Mouse (Mus musculus) embryonic facial prominence, embryonic 15.5 days (tissue): ENCODE results near the gene Gm20765. TPM values are rescaled to one million over a fixed set of nuclear protein-coding genes. Genes with fewer than 3 reads are reported as not detected.
"Not testable (repeated sequence)": the region's sequence is repeated elsewhere in the genome, so short reads cannot be mapped to it uniquely, and the experiment has no call there.

Source experiments
- ATAC-seq: fragments of 200-750 bp; cut with Nextera tagmentation; 2 replicates; pipeline ENCODE4 v1.8.0; 2017; ENCODE audit warnings: low read depth, moderate TSS enrichment; ENCODE audit not compliant: insufficient number of reproducible peaks, low FRiP score, low TSS enrichment
- H3K27ac ChIP-seq: fragments of 300-500 bp; sonication (generic); replicated peaks from 2 replicates; pipeline ENCODE4 v1.5.1; 2015; ENCODE audit warnings: mild to moderate bottlenecking, inconsistent platforms
- H3K27me3 ChIP-seq: fragments of 300-500 bp; sonication (generic); 2 replicates; pipeline ENCODE4 v1.6.1; 2015; ENCODE audit warnings: inconsistent platforms
- H3K36me3 ChIP-seq: fragments of 300-500 bp; sonication (generic); 2 replicates; pipeline ENCODE4 v1.6.1; 2015; ENCODE audit warnings: mild to moderate bottlenecking, inconsistent platforms
- H3K4me1 ChIP-seq: fragments of 300-500 bp; sonication (generic); 2 replicates; pipeline ENCODE4 v1.6.1; 2015; ENCODE audit warnings: inconsistent platforms
- H3K4me2 ChIP-seq: fragments of 300-500 bp; sonication (generic); replicated peaks from 2 replicates; pipeline ENCODE4 v1.6.1; 2015; ENCODE audit warnings: mild to moderate bottlenecking, inconsistent platforms
- H3K4me3 ChIP-seq: fragments of 300-500 bp; sonication (generic); replicated peaks from 2 replicates; pipeline ENCODE4 v1.5.1; 2015; ENCODE audit warnings: mild to moderate bottlenecking, inconsistent platforms
- H3K9ac ChIP-seq: fragments of 300-500 bp; sonication (generic); 2 replicates; pipeline ENCODE4 v1.6.1; 2015; ENCODE audit warnings: inconsistent platforms
- H3K9me3 ChIP-seq: fragments of 300-500 bp; sonication (generic); replicated peaks from 2 replicates; pipeline ENCODE4 v1.6.1; 2016; ENCODE audit warnings: inconsistent platforms
- WGBS: fragments of 180-500 bp; shearing (Covaris S2); methylation state at CpG from one replicate; pipeline ENCODE4 v1.1.7; 2015; 5-methylcytosine and 5-hydroxymethylcytosine counted together
- polyA plus RNA-seq: library from polyadenylated mRNA; unstranded; fragments of >200 nt; fragmentation: Nextera tagmentation; extraction: Ambion mirVana; gene quantifications from 2 replicates; pipeline ENCODE4 v1.2.1, GENCODE M21; 2015

Gm20765 gene
- not detected in 2 replicates for polyA plus RNA-seq

GRCm38 (mm10) chr10:104185233-104185632 is at the start of gene Gm20765:
TSS of gene Gm20765 (plus strand) at chr10:104185533.
- not testable (repeated sequence) for H3K4me2 ChIP-seq, ATAC-seq, H3K9me3 ChIP-seq, H3K27me3 ChIP-seq, H3K9ac ChIP-seq, H3K27ac ChIP-seq, H3K4me1 ChIP-seq, H3K4me3 ChIP-seq, H3K36me3 ChIP-seq
- no CpG with 5 or more reads among the region's 3 CpGs for WGBS

DNA sequence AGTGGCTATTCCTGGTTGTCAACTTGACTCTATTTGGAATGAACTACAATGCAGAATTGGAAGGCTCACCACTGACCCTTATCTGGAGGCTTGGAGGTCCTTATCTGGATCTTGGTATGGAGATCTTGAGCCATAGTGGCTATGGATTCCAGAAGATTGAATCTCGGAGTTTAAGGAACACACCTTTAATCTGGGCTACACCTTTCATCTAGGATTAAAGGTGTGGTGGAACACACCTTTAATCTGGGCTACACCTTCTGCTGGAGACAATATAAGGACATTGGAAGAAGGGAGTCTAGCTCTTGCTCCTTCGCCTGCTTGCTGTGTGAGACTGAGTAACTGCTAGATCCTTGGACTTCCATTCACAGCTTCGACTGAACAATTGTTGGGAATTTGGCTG is 42.6 kb upstream of the Gm20765 start, which contains the start of gene Gm21293:
Gene Gm21293 (plus strand): TSS at position 301 of the 400 bp plus-strand sequence.
- H3K4me3 ChIP-seq, H3K9me3 ChIP-seq, ATAC-seq, H3K9ac ChIP-seq, H3K4me2 ChIP-seq, H3K27me3 ChIP-seq, H3K27ac ChIP-seq, H3K4me1 ChIP-seq, H3K36me3 ChIP-seq: not testable (repeated sequence)
- WGBS: no CpG with 5 or more reads among the region's 3 CpGs

DNA sequence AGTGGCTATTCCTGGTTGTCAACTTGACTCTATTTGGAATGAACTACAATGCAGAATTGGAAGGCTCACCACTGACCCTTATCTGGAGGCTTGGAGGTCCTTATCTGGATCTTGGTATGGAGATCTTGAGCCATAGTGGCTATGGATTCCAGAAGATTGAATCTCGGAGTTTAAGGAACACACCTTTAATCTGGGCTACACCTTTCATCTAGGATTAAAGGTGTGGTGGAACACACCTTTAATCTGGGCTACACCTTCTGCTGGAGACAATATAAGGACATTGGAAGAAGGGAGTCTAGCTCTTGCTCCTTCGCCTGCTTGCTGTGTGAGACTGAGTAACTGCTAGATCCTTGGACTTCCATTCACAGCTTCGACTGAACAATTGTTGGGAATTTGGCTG is 34.1 kb upstream of the Gm20765 start, which contains the start of gene Gm6763:
Gene Gm6763 (plus strand): TSS at position 301 of the 400 bp plus-strand sequence.
- H3K4me2 ChIP-seq, H3K27me3 ChIP-seq, H3K9me3 ChIP-seq, H3K4me3 ChIP-seq, H3K9ac ChIP-seq, H3K4me1 ChIP-seq, H3K27ac ChIP-seq, H3K36me3 ChIP-seq, ATAC-seq: not testable (repeated sequence)
- no CpG with 5 or more reads among the region's 3 CpGs for WGBS

GRCm38 (mm10) chr10:104159706-104160105 is 25.6 kb upstream of the Gm20765 start, which contains the start of gene Gm8764:
TSS of gene Gm8764 (plus strand) at chr10:104160006.
- no CpG with 5 or more reads among the region's 3 CpGs for WGBS
- not testable (repeated sequence) for H3K27ac ChIP-seq, H3K27me3 ChIP-seq

DNA sequence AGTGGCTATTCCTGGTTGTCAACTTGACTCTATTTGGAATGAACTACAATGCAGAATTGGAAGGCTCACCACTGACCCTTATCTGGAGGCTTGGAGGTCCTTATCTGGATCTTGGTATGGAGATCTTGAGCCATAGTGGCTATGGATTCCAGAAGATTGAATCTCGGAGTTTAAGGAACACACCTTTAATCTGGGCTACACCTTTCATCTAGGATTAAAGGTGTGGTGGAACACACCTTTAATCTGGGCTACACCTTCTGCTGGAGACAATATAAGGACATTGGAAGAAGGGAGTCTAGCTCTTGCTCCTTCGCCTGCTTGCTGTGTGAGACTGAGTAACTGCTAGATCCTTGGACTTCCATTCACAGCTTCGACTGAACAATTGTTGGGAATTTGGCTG is 17.1 kb upstream of the Gm20765 start, which contains the start of gene Gm21304:
Gene Gm21304 (plus strand): TSS at position 301 of the 400 bp plus-strand sequence.
- H3K27me3 ChIP-seq, H3K4me1 ChIP-seq, H3K4me3 ChIP-seq, H3K4me2 ChIP-seq, H3K9ac ChIP-seq, ATAC-seq, H3K9me3 ChIP-seq, H3K36me3 ChIP-seq, H3K27ac ChIP-seq: not testable (repeated sequence)
- no CpG with 5 or more reads among the region's 3 CpGs for WGBS

More at GRCm38 (mm10) chr10:104159706-104160105, 25.6 kb upstream of the Gm20765 start, which contains the start of gene Gm8764:
- H3K4me3 ChIP-seq, H3K4me2 ChIP-seq, H3K9me3 ChIP-seq, H3K9ac ChIP-seq, ATAC-seq, H3K4me1 ChIP-seq, H3K36me3 ChIP-seq: not testable (repeated sequence)

GRCm38 (mm10) chr10:104176724-104177123 is 8.6 kb upstream of the Gm20765 start, which contains the start of gene Gm21312:
TSS of gene Gm21312 (plus strand) at chr10:104177024.
- H3K4me3 ChIP-seq, H3K9me3 ChIP-seq, H3K36me3 ChIP-seq, H3K4me1 ChIP-seq, ATAC-seq, H3K27me3 ChIP-seq, H3K27ac ChIP-seq, H3K9ac ChIP-seq, H3K4me2 ChIP-seq: not testable (repeated sequence)
- WGBS: no CpG with 5 or more reads among the region's 3 CpGs

DNA sequence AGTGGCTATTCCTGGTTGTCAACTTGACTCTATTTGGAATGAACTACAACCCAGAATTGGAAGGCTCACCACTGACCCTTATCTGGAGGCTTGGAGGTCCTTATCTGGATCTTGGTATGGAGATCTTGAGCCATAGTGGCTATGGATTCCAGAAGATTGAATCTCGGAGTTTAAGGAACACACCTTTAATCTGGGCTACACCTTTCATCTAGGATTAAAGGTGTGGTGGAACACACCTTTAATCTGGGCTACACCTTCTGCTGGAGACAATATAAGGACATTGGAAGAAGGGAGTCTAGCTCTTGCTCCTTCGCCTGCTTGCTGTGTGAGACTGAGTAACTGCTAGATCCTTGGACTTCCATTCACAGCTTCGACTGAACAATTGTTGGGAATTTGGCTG is 8.4 kb downstream of the Gm20765 start, which contains the start of gene Gm4340:
Gene Gm4340 (plus strand): TSS at position 301 of the 400 bp plus-strand sequence.
- not testable (repeated sequence) for H3K36me3 ChIP-seq, H3K27ac ChIP-seq, H3K27me3 ChIP-seq, ATAC-seq, H3K9ac ChIP-seq, H3K4me1 ChIP-seq, H3K4me3 ChIP-seq, H3K9me3 ChIP-seq, H3K4me2 ChIP-seq
- WGBS: no CpG with 5 or more reads among the region's 3 CpGs

- Histone ChIP-seq H3K9me3 (no peaks in the 10 kb centered on the region), H3K36me3 (no peaks in the 10 kb centered on the region), H3K9ac (no peak overlapping the region), H3K27me3 (no peaks in the 10 kb centered on the region), H3K4me2 (no peak overlapping the region), H3K4me3 (no peak overlapping the region), H3K27ac (no peak overlapping the region), H3K4me1 (no peaks in the 10 kb centered on the region)
- no peak for ATAC-seq
- WGBS: 77% methylated on average over 1 of the region's 1 CpGs
Measured at GRCm38 (mm10) chr10:104209655-104210054, 24.3 kb downstream of the Gm20765 start.

DNA sequence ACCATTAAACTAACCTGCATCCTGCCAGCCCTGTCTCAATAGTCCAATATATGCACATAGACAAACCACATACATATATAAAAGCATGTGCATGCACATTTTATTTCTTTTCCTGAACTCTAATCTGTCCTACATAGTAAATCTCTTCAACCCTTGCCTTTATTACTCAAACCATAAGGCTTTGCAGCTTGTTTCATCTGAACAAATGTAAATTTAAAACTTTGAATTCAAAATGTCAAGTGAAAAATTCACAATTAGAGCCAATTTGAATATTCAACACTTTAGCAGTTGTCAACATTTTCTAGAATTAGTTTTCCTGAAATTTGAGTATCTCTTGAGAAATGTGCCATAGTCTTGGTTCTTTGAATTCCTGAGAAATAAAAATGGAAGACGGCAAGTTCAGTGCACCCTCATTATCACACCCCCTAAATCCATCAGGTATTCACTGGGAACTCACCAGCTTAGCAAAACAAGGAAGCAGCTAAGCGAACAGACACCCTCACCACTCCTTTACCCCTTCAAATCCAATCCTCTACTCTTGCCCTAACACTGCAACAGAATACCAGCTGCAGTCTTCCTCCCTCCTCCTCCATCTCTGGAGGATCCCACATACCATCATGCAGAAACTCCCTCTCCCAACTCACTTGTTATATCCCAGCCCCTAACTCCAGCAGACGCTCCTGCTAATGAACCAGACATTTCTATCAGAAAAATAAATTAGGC is 25.1 kb downstream of the Gm20765 start:
- H3K9me3 ChIP-seq: no peaks in the 10 kb centered on the region
- H3K4me1 ChIP-seq: no peaks in the 10 kb centered on the region
- no peak overlapping the region for H3K4me3 ChIP-seq
- no peaks in the 10 kb centered on the region for H3K36me3 ChIP-seq
- no peaks in the 10 kb centered on the region for H3K27me3 ChIP-seq
- no peak for ATAC-seq
- H3K27ac ChIP-seq: no peak overlapping the region
- H3K9ac ChIP-seq: no peak overlapping the region
- no peak overlapping the region for H3K4me2 ChIP-seq
- WGBS: 64% methylated on average over 3 of the region's 3 CpGs

DNA sequence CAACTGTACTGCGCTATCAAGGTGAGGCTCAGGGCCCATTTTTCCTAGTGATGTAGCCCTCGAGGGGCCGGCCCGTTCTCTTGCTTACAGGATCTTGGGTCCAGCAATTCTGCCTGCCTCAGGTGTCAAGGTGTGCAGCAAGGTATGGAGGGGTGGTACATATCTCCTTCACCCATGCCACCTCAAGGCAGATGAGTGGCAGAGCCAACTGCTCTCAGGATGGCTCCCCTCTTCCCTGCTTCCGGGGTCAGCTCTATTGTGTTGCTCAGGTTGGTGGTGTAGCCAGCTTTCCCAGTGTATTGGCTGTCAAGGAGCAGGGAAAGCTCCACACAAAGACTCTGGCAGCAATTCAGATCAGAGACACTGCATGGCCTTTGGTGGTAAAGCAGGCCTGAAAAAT is 29.2 kb downstream of the Gm20765 start:
- Histone ChIP-seq H3K9me3 (no peaks in the 10 kb centered on the region), H3K4me3 (no peak overlapping the region), H3K27ac (no peak overlapping the region), H3K4me2 (no peak overlapping the region), H3K4me1 (no peaks in the 10 kb centered on the region), H3K9ac (no peak overlapping the region), H3K36me3 (no peaks in the 10 kb centered on the region), H3K27me3 (no peaks in the 10 kb centered on the region)
- no peak for ATAC-seq
- WGBS: 91% methylated on average over 5 of the region's 5 CpGs

- Histone ChIP-seq H3K4me3 (no peak overlapping the region), H3K4me2 (no peak overlapping the region), H3K27ac (no peak overlapping the region), H3K9me3 (no peaks in the 10 kb centered on the region), H3K9ac (no peak overlapping the region), H3K36me3 (no peaks in the 10 kb centered on the region), H3K27me3 (no peaks in the 10 kb centered on the region), H3K4me1 (no peaks in the 10 kb centered on the region)
- no peak for ATAC-seq
- WGBS: 75% methylated on average over 6 of the region's 6 CpGs
Measured at GRCm38 (mm10) chr10:104220303-104221021, 35.1 kb downstream of the Gm20765 start.
